ENCODE assay signal across 8 mouse cellular contexts in genomic region chr2:116900273-116900843, GRCm38 (mm10). TPM values are rescaled to one million over a fixed set of nuclear protein-coding genes. Genes with fewer than 3 reads are reported as not detected.
DNase-seq lines count a peak whose midpoint lies in the region; ATAC-seq and TF ChIP-seq lines count a peak whose summit lies in the region.

No protein-coding gene starts in this region.

- no peak for TF ChIP-seq RAD21 in CH12.LX (IDR thresholded peaks at IDR 0.05; ENCODE audit: low read depth, low read length)

- no peak for TF ChIP-seq POLR2A in CH12.LX (IDR thresholded peaks at IDR 0.05; ENCODE audit: low read depth, low read length)

- TF ChIP-seq EP300 in CH12.LX (IDR thresholded peaks at IDR 0.05; ENCODE audit: low read length) = no peak

- H3K79me2 ChIP-seq in CH12.LX (replicated peaks; ENCODE audit: control insufficient read depth, extremely low read depth, insufficient read depth, poor library complexity, severe bottlenecking) = no peaks in the 10 kb centered on the region

- WGBS in heart, embryonic 14.5 days = 31% methylated on average over 10 of the region's 10 CpGs
- 30% methylated on average over 10 of the region's 10 CpGs for WGBS in embryonic facial prominence, embryonic 15.5 days
- 27% methylated on average over 10 of the region's 10 CpGs for WGBS in limb, embryonic 15.5 days
- 29% methylated on average over 10 of the region's 10 CpGs for WGBS in stomach, embryonic 14.5 days

- peak overlapping the region; percentile 68 for H3K4me2 ChIP-seq in heart, embryonic 14.5 days (ENCODE audit: low read length)
- peak overlapping the region; percentile 4; the same call in 1 of the 2 replicates for H3K4me2 ChIP-seq in CH12.LX (ENCODE audit: insufficient read depth, low read depth, poor library complexity, severe bottlenecking)
- H3K4me2 ChIP-seq in embryonic facial prominence, embryonic 15.5 days (replicated peaks) = peak overlapping the region; percentile 63
- H3K4me2 ChIP-seq in limb, embryonic 15.5 days = peak overlapping the region; percentile 61
- peak overlapping the region; percentile 53 for H3K4me2 ChIP-seq in stomach, embryonic 14.5 days (replicated peaks; ENCODE audit: low read depth, low read length)

- peak overlapping the region; percentile 27 to 36 for H3K4me3 ChIP-seq in heart, embryonic 14.5 days (ENCODE audit: control insufficient read depth in 1 of 2, insufficient read depth in 1 of 2, low read depth in 1 of 2, low read length in 2 of 2)
- peak overlapping the region in 2 of 3 experiments; percentile 18 to 31 for H3K4me3 ChIP-seq in CH12.LX (replicated peaks in 1 of 3; ENCODE audit: low read depth in 2 of 3, low read length in 2 of 3, poor library complexity in 1 of 3)
- H3K4me3 ChIP-seq in embryonic facial prominence, embryonic 15.5 days (replicated peaks) = peak overlapping the region; percentile 40
- H3K4me3 ChIP-seq in limb, embryonic 15.5 days = peak overlapping the region; percentile 40
- peak overlapping the region; percentile 26 for H3K4me3 ChIP-seq in stomach, embryonic 14.5 days (ENCODE audit: low read depth, low read length)

- no peaks in the 10 kb centered on the region for H3K36me3 ChIP-seq in heart, embryonic 14.5 days (ENCODE audit: control insufficient read depth, insufficient read depth, low read length)
- H3K36me3 ChIP-seq in CH12.LX (replicated peaks in 1 of 2; ENCODE audit: control insufficient read depth in 1 of 2, insufficient read depth in 1 of 2, low read length in 1 of 2) = no peaks in the 10 kb centered on the region
- H3K36me3 ChIP-seq in embryonic facial prominence, embryonic 15.5 days = no peaks in the 10 kb centered on the region
- no peaks in the 10 kb centered on the region for H3K36me3 ChIP-seq in limb, embryonic 15.5 days
- no peaks in the 10 kb centered on the region for H3K36me3 ChIP-seq in stomach, embryonic 14.5 days (ENCODE audit: control insufficient read depth, insufficient read depth, low read length)

- no peaks in the 10 kb centered on the region for H3K9me3 ChIP-seq in heart, embryonic 14.5 days (ENCODE audit: control insufficient read depth, low read length)
- no peaks in the 10 kb centered on the region for H3K9me3 ChIP-seq in CH12.LX (replicated peaks; ENCODE audit: low read length)
- no peaks in the 10 kb centered on the region for H3K9me3 ChIP-seq in embryonic facial prominence, embryonic 15.5 days (replicated peaks)
- no peaks in the 10 kb centered on the region for H3K9me3 ChIP-seq in limb, embryonic 15.5 days
- H3K9me3 ChIP-seq in stomach, embryonic 14.5 days (ENCODE audit: control insufficient read depth, low read depth, low read length) = no peaks in the 10 kb centered on the region

- dilution Hi-C loops in CH12.LX (cut with MboI; ENCODE audit: extremely low pct_ligation_motif_present, extremely low pct_unique_long_range_greater_than_20kb, low sequenced_read_pairs) = no loop called here

- TF ChIP-seq CTCF in CH12.LX (conservative IDR thresholded peaks at IDR 0.05 in 1 of 2, IDR thresholded peaks at IDR 0.05 in 1 of 2; ENCODE audit: low read depth in 2 of 2, low read length in 2 of 2) = no peak; a peak in 1 of 4 replicates

- no peak overlapping the region for H3K27ac ChIP-seq in heart, embryonic 14.5 days (replicated peaks in 1 of 2; ENCODE audit: control insufficient read depth in 1 of 2, insufficient read depth in 1 of 2, low read depth in 2 of 2, low read length in 2 of 2)
- no peak overlapping the region for H3K27ac ChIP-seq in CH12.LX (ENCODE audit: insufficient read depth, low read depth)
- H3K27ac ChIP-seq in embryonic facial prominence, embryonic 15.5 days (replicated peaks) = no peak overlapping the region
- H3K27ac ChIP-seq in limb, embryonic 15.5 days = 0 out of 2 replicates have a peak overlapping the region, but pooled peaks have one; percentile 54
- no peak overlapping the region for H3K27ac ChIP-seq in stomach, embryonic 14.5 days (ENCODE audit: low read length)

- H3K9ac ChIP-seq in heart, embryonic 14.5 days (ENCODE audit: low read length) = peak overlapping the region; percentile 58
- H3K9ac ChIP-seq in CH12.LX (ENCODE audit: insufficient read depth, low read depth) = no peak overlapping the region; the same call in 1 of the 2 replicates
- 0 out of 2 replicates have a peak overlapping the region, but pooled peaks have one; percentile 28 for H3K9ac ChIP-seq in embryonic facial prominence, embryonic 15.5 days
- H3K9ac ChIP-seq in limb, embryonic 15.5 days = no peak overlapping the region
- H3K9ac ChIP-seq in stomach, embryonic 14.5 days (replicated peaks; ENCODE audit: low read depth, low read length) = peak overlapping the region; percentile 21; the same call in 1 of the 2 replicates

- intact Hi-C loops in heart, postnatal 25 days (cut with DNase I) = loop anchor here (1.0 to 5.0 kb wide), 3 partner anchors 77 to 280 kb away; no protein-coding TSS in a partner anchor

- no peak for DNase-seq in heart, postnatal 25 days (ENCODE audit: low spot score)
- no peak for DNase-seq in CH12.LX (ENCODE audit: extremely low read depth)
- no peak for DNase-seq in layer of hippocampus, adult 18-20 months (ENCODE audit: low spot score in 2 of 2)

- no peaks in the 10 kb centered on the region for H3K4me1 ChIP-seq in heart, embryonic 14.5 days (ENCODE audit: control insufficient read depth in 2 of 2, insufficient read depth in 2 of 2, low read length in 2 of 2)
- peaks cover 3 to 13% of the 10 kb centered on the region in 2 experiments; a peak in 2 of 4 replicates for H3K4me1 ChIP-seq in CH12.LX (ENCODE audit: control insufficient read depth in 1 of 2, insufficient read depth in 2 of 2)
- H3K4me1 ChIP-seq in embryonic facial prominence, embryonic 15.5 days = no peaks in the 10 kb centered on the region; the same call in 1 of the 2 replicates
- 0 out of 2 replicates have a peak, but pooled peaks cover 3% of the 10 kb centered on the region for H3K4me1 ChIP-seq in limb, embryonic 15.5 days
- H3K4me1 ChIP-seq in stomach, embryonic 14.5 days (ENCODE audit: control insufficient read depth, insufficient read depth, low read length) = no peaks in the 10 kb centered on the region

- no peak for ATAC-seq in heart, embryonic 14.5 days (ENCODE audit: insufficient number of reproducible peaks, insufficient read depth, low FRiP score, low read depth)
- no peak for ATAC-seq in embryonic facial prominence, embryonic 15.5 days (ENCODE audit: insufficient number of reproducible peaks, low FRiP score, low TSS enrichment, low read depth)
- no peak for ATAC-seq in limb, embryonic 15.5 days (ENCODE audit: insufficient number of reproducible peaks, low FRiP score, low TSS enrichment, low read depth)
- ATAC-seq in stomach, embryonic 14.5 days (ENCODE audit: insufficient number of reproducible peaks, insufficient read depth, low FRiP score, low read depth) = peak; percentile 63; the same call in 1 of the 2 replicates
- ATAC-seq in inflammation-experienced regulatory T-cells, adult 6 months = no peak

- in situ Hi-C loops in CH12.LX (cut with MboI; ENCODE audit: low pct_ligation_motif_present, low pct_unique_long_range_greater_than_20kb, low sequenced_read_pairs) = loop anchor here (5.0 to 10.0 kb wide), 2 partner anchors 64 to 282 kb away; no protein-coding TSS in a partner anchor

- H3K27me3 ChIP-seq in heart, embryonic 14.5 days (ENCODE audit: control insufficient read depth, insufficient read depth, low read length) = no peaks in the 10 kb centered on the region
- peaks cover 2% of the 10 kb centered on the region for H3K27me3 ChIP-seq in CH12.LX (replicated peaks)
- H3K27me3 ChIP-seq in embryonic facial prominence, embryonic 15.5 days = no peaks in the 10 kb centered on the region
- H3K27me3 ChIP-seq in limb, embryonic 15.5 days = no peaks in the 10 kb centered on the region
- no peaks in the 10 kb centered on the region for H3K27me3 ChIP-seq in stomach, embryonic 14.5 days (ENCODE audit: control insufficient read depth, insufficient read depth, low read length)

TF ChIP-seq in CH12.LX, 34 proteins besides CTCF, POLR2A, EP300 and RAD21:
- TF ChIP-seq SMC3 (IDR thresholded peaks at IDR 0.05; ENCODE audit: low read depth, low read length) (no peak), MYC (IDR thresholded peaks at IDR 0.05; ENCODE audit: low read depth, low read length) (no peak), POLR2AphosphoS2 (IDR thresholded peaks at IDR 0.05; ENCODE audit: low read depth, low read length) (no peak), SIN3A (IDR thresholded peaks at IDR 0.05; ENCODE audit: low read length) (no peak), TCF12 (IDR thresholded peaks at IDR 0.05; ENCODE audit: low read depth, low read length) (no peak), E2F4 (IDR thresholded peaks at IDR 0.05; ENCODE audit: insufficient replicate concordance, low read depth, low read length) (no peak), HCFC1 (IDR thresholded peaks at IDR 0.05; ENCODE audit: low read depth, low read length) (no peak), ZKSCAN1 (IDR thresholded peaks at IDR 0.05; ENCODE audit: borderline replicate concordance, low read depth, low read length) (no peak), RCOR1 (conservative IDR thresholded peaks at IDR 0.05; ENCODE audit: low read depth, low read length) (no peak), ZC3H11A (IDR thresholded peaks at IDR 0.05; ENCODE audit: low read depth, low read length) (no peak), MXI1 (IDR thresholded peaks at IDR 0.05; ENCODE audit: low read depth, low read length) (no peak), IRF4 (IDR thresholded peaks at IDR 0.05; ENCODE audit: low read depth, low read length) (no peak), ZNF384 (IDR thresholded peaks at IDR 0.05; ENCODE audit: low read depth, low read length) (no peak), ZMIZ1 (IDR thresholded peaks at IDR 0.05; ENCODE audit: low read depth, low read length) (no peak)

RNA-seq across cellular contexts. Expression of gene Tmco5, which starts 21.9 kb away (rescaled TPM):
- not detected in 2 replicates for polyA plus RNA-seq in heart, embryonic 14.5 days (2014; fragmentation: Nextera tagmentation; extraction: Ambion mirVana)
- total RNA-seq in heart, postnatal 25 days (2021) = not detected
- total RNA-seq in CH12.LX (2012; rRNA removed) (not detected in 2 replicates), CH12.LX (2014; rRNA removed) (not detected in 2 replicates)
- not detected in 2 replicates for polyA plus RNA-seq in CH12.LX (2012; ENCODE audit: insufficient read length, low read depth)
- polyA plus RNA-seq in embryonic facial prominence, embryonic 15.5 days (2015; fragmentation: Nextera tagmentation; extraction: Ambion mirVana) = not detected in 2 replicates
- polyA plus RNA-seq in limb, embryonic 15.5 days (2015; fragmentation: Nextera tagmentation; extraction: Ambion mirVana) = not detected in 2 replicates
- not detected in 2 replicates for polyA plus RNA-seq in stomach, embryonic 14.5 days (2014; fragmentation: Nextera tagmentation; extraction: Ambion mirVana)
- total RNA-seq in layer of hippocampus, adult 18-20 months (2021) = 1 to 10 TPM; 1.1 TPM
- polyA plus RNA-seq in inflammation-experienced regulatory T-cells, adult 6 months (2017; shearing (Covaris generic)) = not detected

Comparison
In these comparisons a context has a peak if more than half of its experiments do, and no peak if none do; other contexts are left out.
1. H3K4me2 ChIP-seq: peak in every context shown above with its lines; median percentile 68 in heart, embryonic 14.5 days; 63 in embryonic facial prominence, embryonic 15.5 days; 61 in limb, embryonic 15.5 days; 53 in stomach, embryonic 14.5 days; 4 in CH12.LX.
2. H3K9ac ChIP-seq: peak in heart, embryonic 14.5 days (single experiment), embryonic facial prominence, embryonic 15.5 days (single experiment) and stomach, embryonic 14.5 days (single experiment); none in CH12.LX (single experiment) and limb, embryonic 15.5 days (single experiment).
3. Peak in every context shown above with its lines, with median percentiles within 50 percentile points of each other: H3K4me3 ChIP-seq.